Mouse (Mus musculus): ENCODE measurements around the gene Fez1. TPM values are rescaled to one million over a fixed set of nuclear protein-coding genes. Genes with fewer than 3 reads are reported as not detected.

Gene Fez1
- total RNA-seq, 2 experiments from 2014 or later = 2.0 to 2.1 TPM

DNA sequence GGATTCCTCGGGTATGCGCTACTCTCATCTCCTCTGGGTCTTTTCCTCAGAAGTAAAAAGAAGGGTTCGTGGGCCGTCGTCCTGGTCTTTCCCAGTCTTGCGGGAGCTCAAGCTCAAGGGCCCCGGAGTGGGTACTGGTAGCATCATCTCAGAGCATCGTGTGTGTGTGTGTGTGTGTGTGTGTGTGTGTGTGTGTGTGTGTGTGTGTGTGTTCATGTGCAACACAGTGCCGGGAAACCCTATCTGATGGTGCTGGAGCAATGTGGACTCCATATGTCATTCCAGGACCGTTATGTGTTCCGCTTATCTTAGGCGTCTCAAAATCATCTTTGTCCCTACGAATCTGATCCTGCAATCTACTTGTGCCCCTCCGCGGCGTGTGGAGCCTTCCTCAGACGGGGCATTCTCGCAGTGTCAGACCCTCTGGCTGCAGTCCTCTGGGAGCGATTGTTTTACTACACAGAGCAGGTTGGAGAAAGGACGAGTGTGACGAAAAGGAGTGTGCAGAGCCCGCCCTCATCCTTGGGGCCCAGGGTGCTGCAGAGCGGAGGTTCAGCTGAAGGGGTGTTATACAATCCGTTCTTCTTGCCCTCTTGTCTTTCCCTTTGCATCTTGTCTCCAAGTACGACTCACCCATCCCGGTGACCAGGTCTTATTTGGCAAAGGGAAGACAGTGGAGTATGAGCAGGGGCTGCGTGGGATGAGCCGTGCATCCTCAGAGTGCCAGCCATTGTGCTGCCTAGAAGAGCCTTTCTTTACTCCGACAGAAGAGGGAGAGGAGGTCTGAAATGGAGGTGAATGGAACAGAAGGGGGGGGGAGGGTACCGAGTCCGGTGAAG, 11.6 kb downstream of the Fez1 start:
- peak in 1 of 2 experiments; percentile 16 for DNase-seq
- intact Hi-C loops (cut with DNase I) = no loop called here

DNA sequence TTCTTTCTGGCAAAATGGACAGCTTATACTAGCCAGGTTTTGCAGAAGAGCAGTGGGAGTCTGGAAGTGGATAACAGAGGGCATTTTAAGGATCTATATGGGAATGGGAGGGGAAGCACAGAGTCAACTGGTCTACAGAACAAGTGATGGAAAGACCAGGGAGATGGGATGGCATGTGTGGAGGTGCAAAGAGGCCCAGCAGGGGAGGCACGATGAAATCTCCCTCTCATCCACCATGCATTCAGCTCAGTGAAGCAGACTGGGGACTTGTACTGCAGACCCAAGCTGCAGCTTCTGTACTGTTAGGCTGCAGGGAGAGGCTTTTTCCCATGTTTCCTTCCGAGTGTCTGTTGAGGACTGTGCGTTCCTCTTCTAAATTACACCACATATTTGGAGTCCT, 12.2 kb downstream of the Fez1 start:
- intact Hi-C loops (cut with DNase I) = no loop called here

GRCm38 (mm10) chr9:36846346-36846745, 24.7 kb downstream of the Fez1 start:
- DNase-seq = no peak
- intact Hi-C loops (cut with DNase I) = no loop called here

More for the DNA sequence above, 12.2 kb downstream of the Fez1 start:
- no peak for DNase-seq

DNA sequence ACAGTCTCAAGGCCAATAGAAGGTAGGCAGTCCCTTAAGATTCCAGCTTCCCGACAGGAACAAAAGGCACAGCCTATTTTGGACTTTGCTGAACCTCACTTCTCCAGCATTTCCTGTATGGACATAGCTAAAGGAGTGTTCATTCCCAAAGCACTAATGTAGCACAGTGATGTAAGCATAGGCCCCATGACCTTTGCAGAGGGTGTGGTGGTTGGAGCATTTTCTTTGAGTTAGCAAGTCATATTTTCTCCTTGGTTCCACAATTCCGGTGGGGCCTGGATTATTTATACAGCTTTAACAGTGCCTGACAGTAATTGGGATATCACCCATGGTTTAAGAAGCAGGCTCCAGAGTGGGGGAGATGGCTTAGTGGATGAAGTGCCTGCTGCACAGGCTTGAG, 27.0 kb downstream of the Fez1 start:
- DNase-seq = no peak
- intact Hi-C loops (cut with DNase I) = no loop called here

- intact Hi-C loops (cut with DNase I) = no loop called here
- peak in 1 of 2 experiments; percentile 3 for DNase-seq
Observed at GRCm38 (mm10) chr9:36850091-36850490, 28.4 kb downstream of the Fez1 start.

DNA sequence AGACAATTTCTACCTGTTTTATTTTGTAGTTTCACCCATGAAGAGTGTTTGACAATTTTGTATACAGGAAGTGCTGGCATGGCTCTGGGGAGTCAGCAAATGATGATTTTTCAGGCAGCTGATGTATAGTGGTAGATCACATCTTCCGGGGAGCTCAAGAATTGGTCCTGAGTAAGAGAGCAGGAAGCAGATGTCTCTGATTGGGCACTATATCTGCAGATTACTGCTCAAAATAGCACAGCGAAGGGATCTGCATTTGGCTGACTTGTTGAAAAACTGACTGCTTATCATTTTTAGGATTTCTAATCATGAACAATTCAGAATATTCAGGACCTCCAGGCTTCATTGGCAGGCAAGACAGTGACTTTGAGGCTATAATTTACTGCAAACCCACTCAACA, 30.5 kb downstream of the Fez1 start:
- DNase-seq = no peak
- intact Hi-C loops (cut with DNase I) = no loop called here

DNA sequence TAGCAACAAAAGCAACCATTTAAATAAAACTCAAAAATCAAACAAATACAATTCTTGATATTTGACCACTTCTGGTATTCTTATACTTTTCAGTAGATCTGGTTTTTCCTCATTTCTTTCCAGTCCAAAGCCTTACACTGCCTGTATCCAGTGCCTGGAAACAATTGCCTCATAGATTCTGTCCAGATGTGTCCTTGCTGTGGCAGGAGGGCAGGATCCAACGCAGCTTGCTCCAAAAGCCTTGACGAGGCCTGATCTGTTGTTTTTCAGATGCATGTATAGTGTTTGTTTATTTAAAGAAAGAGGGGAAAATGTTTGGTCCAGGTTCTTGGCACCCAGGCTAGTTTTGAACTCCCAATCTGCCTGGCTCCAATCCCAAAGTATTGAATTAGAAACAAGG, 34.7 kb downstream of the Fez1 start:
- no peak for DNase-seq

GRCm38 (mm10) chr9:36857476-36858117, 35.9 kb downstream of the Fez1 start:
- intact Hi-C loops (cut with DNase I) = no loop called here

More for the DNA sequence above, 34.7 kb downstream of the Fez1 start:
- intact Hi-C loops (cut with DNase I) = no loop called here

GRCm38 (mm10) chr9:36858677-36859076, 37.0 kb downstream of the Fez1 start:
- intact Hi-C loops (cut with DNase I) = no loop called here
- DNase-seq = no peak

More at GRCm38 (mm10) chr9:36857476-36858117, 35.9 kb downstream of the Fez1 start:
- no peak for DNase-seq

DNA sequence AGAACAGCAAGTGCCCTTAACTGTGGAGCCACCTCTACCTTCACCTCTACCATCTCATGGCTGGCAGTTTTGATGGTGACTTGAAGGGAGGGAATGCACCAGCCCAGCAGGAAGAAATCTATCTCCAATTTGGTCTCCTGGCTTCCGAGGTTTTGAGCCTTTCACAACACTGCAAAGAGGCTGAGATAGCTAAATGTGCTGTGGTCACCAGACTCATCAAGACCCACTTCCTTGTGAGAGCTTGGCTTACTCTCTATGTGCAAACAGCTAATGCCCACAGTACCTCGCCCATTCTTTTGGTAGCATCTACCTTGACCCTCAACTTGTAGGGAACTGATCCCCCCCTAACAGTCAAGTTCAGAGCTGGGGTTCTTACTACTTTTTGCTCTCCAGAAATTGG, 40.9 kb downstream of the Fez1 start:
- intact Hi-C loops (cut with DNase I) = no loop called here
- no peak for DNase-seq

GRCm38 (mm10) chr9:36863694-36864093, 42.0 kb downstream of the Fez1 start:
- intact Hi-C loops (cut with DNase I) = no loop called here
- DNase-seq = no peak

DNA sequence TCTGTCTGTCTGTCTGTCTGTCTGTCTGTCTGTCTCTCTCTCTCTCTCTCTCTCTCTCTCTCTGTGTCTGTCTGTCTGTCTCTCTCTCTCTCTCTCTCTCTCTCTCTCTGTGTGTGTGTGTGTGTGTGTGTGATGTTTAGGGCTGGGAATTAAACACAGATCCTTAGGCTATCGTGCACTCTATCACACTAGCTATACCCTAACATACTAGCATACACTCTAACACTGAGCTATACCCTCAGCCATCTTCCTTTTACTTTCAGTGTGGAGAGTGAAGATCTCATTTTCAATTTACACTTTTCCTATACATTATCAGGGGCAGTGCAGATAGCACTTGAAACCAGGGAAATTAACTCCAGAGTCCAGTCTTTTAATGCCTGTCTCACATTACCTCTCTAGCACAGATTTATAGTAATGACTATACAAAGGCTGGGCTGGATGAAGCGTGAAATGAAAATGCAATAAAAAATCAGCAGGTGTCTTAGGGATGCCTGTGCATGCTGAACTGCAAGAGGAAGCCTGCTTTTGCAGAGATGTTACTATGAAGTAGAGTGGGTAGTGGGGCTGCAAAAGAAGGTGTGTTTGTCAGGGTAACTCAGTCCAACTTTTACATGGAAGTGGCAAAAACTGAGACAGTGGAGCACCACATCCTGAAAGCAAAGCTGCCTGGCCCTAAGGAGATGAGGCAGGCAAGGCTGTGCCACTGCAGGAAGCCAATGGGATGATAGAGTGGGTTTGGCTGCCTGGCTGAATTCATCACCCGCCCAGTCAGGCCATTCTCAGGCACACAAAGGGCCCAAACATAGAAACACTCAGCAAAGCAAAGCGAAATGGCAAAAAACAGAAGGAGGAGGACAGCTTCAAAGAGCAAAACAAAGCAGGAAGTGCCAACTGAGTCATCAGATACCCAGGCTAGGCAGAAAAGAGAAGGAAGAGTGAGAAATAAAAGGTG, 43.5 kb downstream of the Fez1 start:
- intact Hi-C loops (cut with DNase I) = no loop called here

GRCm38 (mm10) chr9:36868662-36869061, 47.0 kb downstream of the Fez1 start:
- DNase-seq = no peak
- intact Hi-C loops (cut with DNase I) = no loop called here

More for the DNA sequence above, 43.5 kb downstream of the Fez1 start:
- DNase-seq = no peak

DNA sequence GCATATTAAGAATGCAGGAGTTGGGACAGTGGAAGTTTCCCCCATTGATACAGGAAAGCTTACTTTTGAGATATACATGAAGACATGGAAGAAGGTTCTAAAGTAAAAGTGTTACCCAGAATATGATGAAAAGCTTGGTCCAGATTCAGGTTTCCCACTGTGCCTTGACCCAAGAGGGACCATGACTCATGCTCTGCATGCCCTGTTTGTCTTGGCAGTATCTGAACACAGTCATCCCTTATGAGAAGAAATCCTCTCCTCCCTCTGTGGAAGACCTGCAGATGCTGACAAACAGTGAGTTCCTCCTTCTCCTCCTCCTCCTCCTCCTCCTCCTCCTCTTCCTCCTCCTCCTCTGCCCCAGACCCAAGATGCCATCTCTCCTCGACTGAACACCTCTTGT, 48.6 kb downstream of the Fez1 start:
- no peak for DNase-seq
- intact Hi-C loops (cut with DNase I) = no loop called here

- intact Hi-C loops (cut with DNase I) = no loop called here
- no peak for DNase-seq
Observed at GRCm38 (mm10) chr9:36873796-36874195, 52.1 kb downstream of the Fez1 start.

DNA sequence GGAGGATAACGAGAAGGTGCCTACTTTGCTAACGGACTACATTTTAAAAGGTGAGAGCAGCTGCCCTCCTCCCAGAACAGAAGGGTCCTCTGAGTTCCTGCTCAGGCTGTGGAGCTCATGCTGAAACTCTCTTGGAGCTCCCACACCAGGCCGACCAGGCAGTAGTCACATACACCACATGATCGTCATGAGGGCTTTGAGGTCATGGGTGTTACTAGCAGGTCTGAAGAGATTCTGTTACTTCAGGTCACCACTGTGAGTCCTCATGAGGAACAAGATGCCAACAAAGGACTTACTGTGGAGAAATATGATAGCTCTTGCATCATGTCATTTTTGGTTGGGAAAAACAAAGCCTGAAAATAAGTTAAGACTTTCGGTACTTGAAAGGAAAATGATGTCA, 54.6 kb downstream of the Fez1 start:
- intact Hi-C loops (cut with DNase I) = no loop called here
- DNase-seq = no peak

DNA sequence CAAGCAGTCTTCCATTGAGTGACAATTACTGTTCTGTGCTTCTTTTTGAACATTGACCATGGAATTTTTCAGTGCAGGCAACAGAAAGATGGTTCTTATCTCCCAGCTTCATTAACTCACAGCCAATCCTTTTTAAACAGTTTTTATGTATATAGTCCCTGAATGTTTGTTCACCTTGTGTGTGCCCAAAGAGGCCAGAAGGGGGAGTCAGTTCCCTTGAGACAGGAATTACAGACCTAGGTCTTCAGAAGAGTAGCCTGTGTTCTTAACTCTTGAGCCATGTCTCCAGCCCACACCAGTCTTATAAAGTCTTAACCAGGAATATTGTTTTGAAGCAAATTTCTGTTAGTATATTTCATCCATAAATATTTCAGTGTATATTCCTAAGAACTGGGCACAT, 55.1 kb downstream of the Fez1 start:
- intact Hi-C loops (cut with DNase I) = no loop called here
- DNase-seq = no peak

DNA sequence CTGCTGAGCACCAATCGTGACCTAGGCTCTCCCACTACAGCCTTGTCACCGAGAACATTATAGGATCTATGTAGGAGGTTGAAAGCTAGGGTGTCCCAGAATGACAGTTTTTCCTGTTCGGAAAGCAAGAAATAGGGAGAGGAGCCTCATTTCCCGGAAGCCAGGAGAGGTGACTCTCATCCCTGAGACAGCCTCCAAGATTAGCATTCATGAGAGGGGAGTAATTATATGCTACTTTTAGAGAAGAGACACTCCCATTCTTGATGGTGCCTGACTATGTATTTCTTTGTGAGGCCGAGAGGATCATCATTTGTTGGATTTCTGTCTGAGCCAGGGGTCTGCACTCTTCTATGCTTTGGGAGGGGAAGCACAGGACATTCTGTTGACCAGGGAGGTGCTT, 60.0 kb downstream of the Fez1 start:
- DNase-seq = no peak
- intact Hi-C loops (cut with DNase I) = no loop called here

DNA sequence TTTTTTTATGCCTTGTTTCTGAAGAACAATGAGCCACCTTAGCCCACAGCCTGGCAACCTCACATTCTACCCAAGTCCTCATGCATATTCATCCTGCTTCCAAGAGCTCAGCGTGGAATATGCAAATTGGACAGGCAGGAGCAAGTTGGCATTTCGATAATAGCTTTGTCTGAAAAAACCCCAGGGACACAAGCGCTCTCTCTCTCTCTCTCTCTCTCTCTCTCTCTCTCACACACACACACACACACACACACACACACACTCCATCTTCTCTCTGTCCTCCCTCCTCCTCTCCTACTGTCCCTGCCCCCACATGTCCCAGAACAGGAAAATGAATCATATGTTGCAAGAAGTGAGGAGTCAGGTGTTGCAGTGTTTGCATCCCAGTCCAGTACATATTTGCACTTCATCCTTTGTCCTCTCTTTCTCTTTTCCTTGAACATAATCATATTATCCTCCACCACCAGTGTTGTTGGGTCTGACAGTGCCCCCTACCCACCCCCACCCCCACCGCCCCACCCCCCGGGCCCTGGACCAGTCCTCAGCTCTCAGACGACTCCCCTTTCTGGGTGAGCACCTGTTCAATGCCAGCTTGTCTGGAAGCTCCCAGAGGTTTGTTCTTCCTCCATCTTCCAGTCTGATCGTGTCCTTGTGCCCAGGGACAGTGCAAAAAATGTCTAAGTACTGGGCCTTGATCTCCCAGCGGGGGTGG, 60.5 kb downstream of the Fez1 start:
- intact Hi-C loops (cut with DNase I) = no loop called here
- no peak for DNase-seq

GRCm38 (mm10) chr9:36883569-36883968, 61.9 kb downstream of the Fez1 start:
- intact Hi-C loops (cut with DNase I) = no loop called here
- no peak for DNase-seq
